Mouse (Mus musculus) 3T3-L1 (cell line): Measurements from ENCODE around the gene Col13a1.
A peak's percentile ranks its signal among the peaks of the same experiment; 100 is the strongest.

Experiments
- DNase-seq: peaks from one replicate; pipeline ENCODE4 v3.0.0-alpha.2; 2015; ENCODE audit warnings: low read depth, low spot score

Gene Col13a1

GRCm38 (mm10) chr10:61829046-61829445, 149.9 kb downstream of the Col13a1 start:
- DNase-seq: no peak

- no peak for DNase-seq
These were observed 150.7 kb downstream of the Col13a1 start for GRCm38 (mm10) chr10:61827950-61828936.

- no peak for DNase-seq
These were observed 152.0 kb downstream of the Col13a1 start for GRCm38 (mm10) chr10:61826753-61827435.

- DNase-seq: no peak
These were observed 152.7 kb downstream of the Col13a1 start for GRCm38 (mm10) chr10:61825979-61826752.

GRCm38 (mm10) chr10:61825536-61825935, 153.4 kb downstream of the Col13a1 start:
- DNase-seq: no peak

- peak; percentile 25 for DNase-seq
These were observed 155.2 kb downstream of the Col13a1 start for GRCm38 (mm10) chr10:61823731-61824115.

GRCm38 (mm10) chr10:61822968-61823730, 155.8 kb downstream of the Col13a1 start:
- no peak for DNase-seq

- DNase-seq: no peak
These were observed 158.9 kb downstream of the Col13a1 start for GRCm38 (mm10) chr10:61820050-61820449.

- peak; percentile 54 for DNase-seq
These were observed 166.9 kb downstream of the Col13a1 start for GRCm38 (mm10) chr10:61811987-61812386.

GRCm38 (mm10) chr10:61798133-61798576, 180.8 kb downstream of the Col13a1 start:
- no peak for DNase-seq

GRCm38 (mm10) chr10:61795458-61795857, 183.4 kb downstream of the Col13a1 start:
- no peak for DNase-seq

GRCm38 (mm10) chr10:61794971-61795370, 183.9 kb downstream of the Col13a1 start:
- DNase-seq: no peak

- no peak for DNase-seq
These were observed 185.9 kb downstream of the Col13a1 start for GRCm38 (mm10) chr10:61793015-61793414.

GRCm38 (mm10) chr10:61788499-61788898, 190.4 kb downstream of the Col13a1 start:
- DNase-seq: no peak
